Mouse (Mus musculus): ENCODE measurements around the gene Grin2d. TPM values are rescaled to one million over a fixed set of nuclear protein-coding genes. Genes with fewer than 3 reads are reported as not detected.

Grin2d gene
- polyA plus RNA-seq, 1 experiment, result 1.1 TPM

- Histone ChIP-seq H3K36me3 (ENCODE audit: control insufficient read depth, insufficient read depth, low read length) (peaks cover 61% of the 10 kb centered on the region), H3K4me3 (ENCODE audit: control insufficient read depth, insufficient read depth, low read length) (no peak overlapping the region), H3K27me3 (ENCODE audit: control insufficient read depth, insufficient read depth, low read length) (no peaks in the 10 kb centered on the region), H3K27ac (ENCODE audit: control insufficient read depth, insufficient read depth, low read length) (no peak overlapping the region), H3K4me1 (replicated peaks; ENCODE audit: control insufficient read depth, insufficient read depth, low read length) (no peaks in the 10 kb centered on the region)
- TF ChIP-seq POLR2A (IDR thresholded peaks at IDR 0.05; ENCODE audit: control insufficient read depth, extremely low read depth, insufficient read depth, low read length, poor library complexity), result no peak
- TF ChIP-seq CTCF (IDR thresholded peaks at IDR 0.05; ENCODE audit: borderline replicate concordance, control insufficient read depth, extremely low read depth, insufficient read depth, low read length, poor library complexity), result no peak
- WGBS, result 97% methylated on average over 4 of the region's 4 CpGs
- no peak for DNase-seq
These were observed 2.4 kb upstream of the Grin2d start for GRCm38 (mm10) chr7:45880531-45880930.

- no peaks in the 10 kb centered on the region for H3K27me3 ChIP-seq (ENCODE audit: control insufficient read depth, insufficient read depth, low read length)
- no peak for DNase-seq
- peaks cover 14% of the 10 kb centered on the region for H3K4me1 ChIP-seq (replicated peaks; ENCODE audit: control insufficient read depth, insufficient read depth, low read length)
- peaks cover 35% of the 10 kb centered on the region for H3K36me3 ChIP-seq (ENCODE audit: control insufficient read depth, insufficient read depth, low read length)
- 90% methylated on average over 7 of the region's 7 CpGs for WGBS
- TF ChIP-seq POLR2A (IDR thresholded peaks at IDR 0.05; ENCODE audit: control insufficient read depth, extremely low read depth, insufficient read depth, low read length, poor library complexity) (no peak), CTCF (IDR thresholded peaks at IDR 0.05; ENCODE audit: borderline replicate concordance, control insufficient read depth, extremely low read depth, insufficient read depth, low read length, poor library complexity) (no peak)
- no peak overlapping the region for H3K27ac ChIP-seq (ENCODE audit: control insufficient read depth, insufficient read depth, low read length)
- no peak overlapping the region for H3K4me3 ChIP-seq (ENCODE audit: control insufficient read depth, insufficient read depth, low read length)
These were observed 1.3 kb downstream of the Grin2d start for GRCm38 (mm10) chr7:45876895-45877294.

GRCm38 (mm10) chr7:45873061-45873947, 4.9 kb downstream of the Grin2d start:
- TF ChIP-seq CTCF (IDR thresholded peaks at IDR 0.05; ENCODE audit: borderline replicate concordance, control insufficient read depth, extremely low read depth, insufficient read depth, low read length, poor library complexity) (peak; percentile 42; the same call in 1 of the 2 replicates), POLR2A (IDR thresholded peaks at IDR 0.05; ENCODE audit: control insufficient read depth, extremely low read depth, insufficient read depth, low read length, poor library complexity) (no peak)
- H3K27ac ChIP-seq (ENCODE audit: control insufficient read depth, insufficient read depth, low read length), result peak overlapping the region; percentile 11; the same call in 1 of the 2 replicates
- DNase-seq, result peak; percentile 66
- H3K36me3 ChIP-seq (ENCODE audit: control insufficient read depth, insufficient read depth, low read length), result peaks cover 15% of the 10 kb centered on the region
- peaks cover 14% of the 10 kb centered on the region for H3K4me1 ChIP-seq (replicated peaks; ENCODE audit: control insufficient read depth, insufficient read depth, low read length)
- 3% methylated on average over 28 of the region's 28 CpGs for WGBS
- peak overlapping the region; percentile 69 for H3K4me3 ChIP-seq (ENCODE audit: control insufficient read depth, insufficient read depth, low read length)
- H3K27me3 ChIP-seq (ENCODE audit: control insufficient read depth, insufficient read depth, low read length), result peaks cover 10% of the 10 kb centered on the region; the same call in 1 of the 2 replicates

- peak within 1 kb of the TSS; percentile 69 for H3K4me3 ChIP-seq (ENCODE audit: control insufficient read depth, insufficient read depth, low read length)
- H3K27ac ChIP-seq (ENCODE audit: control insufficient read depth, insufficient read depth, low read length), result peak within 1 kb of the TSS; percentile 11; the same call in 1 of the 2 replicates
- peak; percentile 87 for TF ChIP-seq CTCF (IDR thresholded peaks at IDR 0.05; ENCODE audit: borderline replicate concordance, control insufficient read depth, extremely low read depth, insufficient read depth, low read length, poor library complexity)
- 0 out of 2 replicates have a peak, but pooled peaks have one; percentile 31 for TF ChIP-seq POLR2A (IDR thresholded peaks at IDR 0.05; ENCODE audit: control insufficient read depth, extremely low read depth, insufficient read depth, low read length, poor library complexity)
- peaks cover 14% of the 10 kb centered on the region for H3K4me1 ChIP-seq (replicated peaks; ENCODE audit: control insufficient read depth, insufficient read depth, low read length)
- peak; percentile 91 for DNase-seq
- H3K36me3 ChIP-seq (ENCODE audit: control insufficient read depth, insufficient read depth, low read length), result peaks cover 15% of the 10 kb centered on the region
- under 1% methylated on average over 18 of the region's 18 CpGs for WGBS
- peaks cover 10% of the 10 kb centered on the region; the same call in 1 of the 2 replicates for H3K27me3 ChIP-seq (ENCODE audit: control insufficient read depth, insufficient read depth, low read length)
These were observed 5.6 kb downstream of the Grin2d start, which contains the start of gene Kdelr1 for GRCm38 (mm10) chr7:45872624-45873023. Gene Kdelr1 (plus strand): TSS chr7:45872772.

DNA sequence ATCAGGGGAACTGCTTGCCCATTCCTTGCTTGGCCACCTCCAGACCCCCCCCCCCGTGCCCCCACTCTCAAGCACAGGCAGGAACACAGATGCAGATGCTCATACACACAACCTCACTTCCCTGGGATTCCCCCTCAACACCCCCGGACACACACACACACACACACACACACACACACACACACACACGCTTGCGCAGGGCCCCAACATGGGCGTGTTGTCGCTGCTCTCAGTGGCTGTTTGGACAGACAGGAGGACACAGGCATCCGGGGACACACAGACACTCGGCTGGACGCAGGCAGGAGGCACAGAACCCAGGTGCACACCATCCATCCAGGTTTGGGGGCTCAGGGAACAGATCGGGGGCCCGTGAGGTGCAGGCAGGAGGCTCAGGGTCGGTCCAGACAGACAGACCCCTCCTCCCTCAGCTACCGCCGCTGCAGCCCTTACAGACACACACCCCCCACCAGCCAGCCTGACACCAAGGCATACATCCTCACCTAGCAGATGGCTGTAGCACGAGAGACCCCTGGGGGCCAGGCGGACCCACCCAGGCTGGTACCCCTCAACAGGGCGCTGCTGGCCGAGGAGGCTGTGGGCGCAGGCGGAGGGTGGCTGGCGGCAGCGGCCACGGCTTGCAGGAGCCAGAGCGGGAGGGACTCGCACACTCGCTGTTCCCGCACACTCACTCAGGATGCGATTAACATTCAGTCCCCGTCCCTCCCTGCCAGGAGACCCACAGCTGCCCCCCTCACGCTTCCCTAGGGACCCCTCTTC, 7.7 kb downstream of the Grin2d start:
- Histone ChIP-seq H3K4me1 (replicated peaks; ENCODE audit: control insufficient read depth, insufficient read depth, low read length) (peaks cover 27% of the 10 kb centered on the region), H3K27ac (ENCODE audit: control insufficient read depth, insufficient read depth, low read length) (no peak overlapping the region), H3K4me3 (ENCODE audit: control insufficient read depth, insufficient read depth, low read length) (no peak overlapping the region), H3K36me3 (ENCODE audit: control insufficient read depth, insufficient read depth, low read length) (no peaks in the 10 kb centered on the region), H3K27me3 (ENCODE audit: control insufficient read depth, insufficient read depth, low read length) (peaks cover 10% of the 10 kb centered on the region; the same call in 1 of the 2 replicates)
- 5% methylated on average over 30 of the region's 30 CpGs for WGBS
- TF ChIP-seq CTCF (IDR thresholded peaks at IDR 0.05; ENCODE audit: borderline replicate concordance, control insufficient read depth, extremely low read depth, insufficient read depth, low read length, poor library complexity) (0 out of 2 replicates have a peak, but pooled peaks have one; percentile 12), POLR2A (IDR thresholded peaks at IDR 0.05; ENCODE audit: control insufficient read depth, extremely low read depth, insufficient read depth, low read length, poor library complexity) (no peak)
- peak; percentile 13 for DNase-seq

GRCm38 (mm10) chr7:45869787-45870186, 8.4 kb downstream of the Grin2d start:
- H3K27me3 ChIP-seq (ENCODE audit: control insufficient read depth, insufficient read depth, low read length), result peaks cover 10% of the 10 kb centered on the region; the same call in 1 of the 2 replicates
- no peak for DNase-seq
- peaks cover 23% of the 10 kb centered on the region for H3K4me1 ChIP-seq (replicated peaks; ENCODE audit: control insufficient read depth, insufficient read depth, low read length)
- H3K4me3 ChIP-seq (ENCODE audit: control insufficient read depth, insufficient read depth, low read length), result no peak overlapping the region
- TF ChIP-seq CTCF (IDR thresholded peaks at IDR 0.05; ENCODE audit: borderline replicate concordance, control insufficient read depth, extremely low read depth, insufficient read depth, low read length, poor library complexity) (no peak), POLR2A (IDR thresholded peaks at IDR 0.05; ENCODE audit: control insufficient read depth, extremely low read depth, insufficient read depth, low read length, poor library complexity) (no peak)
- WGBS, result 15% methylated on average over 14 of the region's 14 CpGs
- no peaks in the 10 kb centered on the region for H3K36me3 ChIP-seq (ENCODE audit: control insufficient read depth, insufficient read depth, low read length)
- no peak overlapping the region for H3K27ac ChIP-seq (ENCODE audit: control insufficient read depth, insufficient read depth, low read length)
